Mouse (Mus musculus): Measurements from ENCODE around the gene Rasl10a.
"Not testable (repeated sequence)": the region's sequence is repeated elsewhere in the genome, so short reads cannot be mapped to it uniquely, and the experiment has no call there.

Rasl10a gene

DNA sequence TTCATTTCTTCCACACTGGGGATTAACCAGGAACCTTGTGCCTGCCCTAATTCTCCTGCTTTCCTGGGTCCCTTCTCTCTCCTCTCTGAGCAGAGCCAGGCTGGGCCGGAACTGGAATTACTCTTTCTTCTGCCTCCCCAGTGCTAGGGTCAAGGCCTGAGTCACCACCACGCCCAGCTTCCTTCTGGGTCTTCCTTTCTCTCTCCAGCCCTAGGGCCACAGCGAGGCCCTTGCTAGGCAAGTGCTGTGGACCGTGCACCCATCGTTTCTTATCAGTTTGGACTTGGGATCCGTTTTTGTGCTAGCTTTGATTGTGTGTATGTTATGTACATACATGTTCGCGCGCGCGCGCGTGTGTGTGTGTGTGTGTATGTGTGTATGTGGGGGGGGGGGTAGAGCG lies 3.8 kb upstream of the Rasl10a start:
- no peak for DNase-seq

- DNase-seq, result no peak
These were observed 3.1 kb upstream of the Rasl10a start for GRCm38 (mm10) chr11:5054874-5055273.

- DNase-seq, result no peak
These were observed 1.7 kb upstream of the Rasl10a start for GRCm38 (mm10) chr11:5055945-5056938.

DNA sequence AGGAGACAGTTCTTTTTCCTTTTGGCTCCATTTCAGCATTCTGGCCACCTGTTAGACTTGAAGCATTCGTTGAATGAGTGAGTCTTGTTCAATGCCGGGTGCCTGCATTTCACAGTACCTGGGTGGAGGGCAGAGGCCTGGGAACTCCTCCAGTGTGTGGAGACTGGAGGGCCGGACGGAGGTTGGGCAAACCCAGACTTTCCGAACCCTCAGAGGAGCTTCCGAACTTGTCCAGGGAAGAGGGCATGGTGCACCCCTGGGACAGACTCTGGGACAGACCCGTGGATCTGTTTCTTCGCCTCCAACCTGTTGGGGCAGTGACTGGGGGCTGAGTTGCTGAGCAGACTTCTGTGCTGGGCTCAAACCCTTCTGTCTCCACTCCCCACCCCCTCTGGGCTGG lies 864 bp upstream of the Rasl10a start:
- no peak for DNase-seq

DNA sequence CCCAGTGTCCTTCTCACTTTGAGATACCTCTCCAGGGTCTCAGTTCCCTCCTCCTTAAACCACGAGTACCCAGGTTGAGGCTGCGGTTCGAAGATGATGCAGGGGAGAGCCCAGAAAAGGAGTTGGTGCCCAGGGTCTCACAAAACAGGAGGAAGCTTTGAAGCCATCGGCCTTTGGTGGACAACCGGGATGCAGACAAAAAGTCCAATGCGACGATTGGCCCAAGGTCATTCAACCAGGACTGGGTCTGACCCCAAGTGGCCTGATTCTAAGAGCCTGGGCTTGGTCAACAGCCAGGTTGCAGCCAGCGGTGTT lies 430 bp upstream of the Rasl10a start:
- no peak for DNase-seq

GRCm38 (mm10) chr11:5058783-5059182 lies 855 bp downstream of the Rasl10a start:
- no peak for DNase-seq

DNA sequence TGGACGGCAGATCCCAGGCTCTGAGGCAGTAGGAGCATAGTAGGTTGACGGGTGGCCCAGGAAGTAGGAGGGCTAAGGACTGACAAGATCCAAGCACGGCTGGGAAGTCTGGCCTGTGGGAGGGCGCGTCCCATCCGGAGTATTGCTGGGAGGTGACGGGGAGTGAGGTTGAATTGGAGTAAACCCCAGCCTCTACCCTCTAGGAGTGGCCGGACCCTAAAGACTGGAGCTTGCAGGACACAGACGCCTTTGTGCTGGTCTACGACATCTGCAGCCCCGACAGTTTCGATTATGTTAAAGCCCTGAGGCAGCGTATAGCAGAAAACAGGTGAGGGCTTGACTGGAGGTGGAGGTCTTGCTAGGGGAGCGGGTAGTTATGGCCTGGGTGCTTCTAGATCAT lies 1.3 kb downstream of the Rasl10a start:
- no peak for DNase-seq

- DNase-seq, result no peak
These were observed 1.8 kb downstream of the Rasl10a start for GRCm38 (mm10) chr11:5059704-5060156.

- DNase-seq, result no peak
These were observed 3.0 kb downstream of the Rasl10a start for GRCm38 (mm10) chr11:5060756-5061412.

GRCm38 (mm10) chr11:5061413-5062139 lies 3.6 kb downstream of the Rasl10a start:
- DNase-seq, result peak; percentile 94

GRCm38 (mm10) chr11:5062326-5062725 lies 4.4 kb downstream of the Rasl10a start:
- no peak for DNase-seq

DNA sequence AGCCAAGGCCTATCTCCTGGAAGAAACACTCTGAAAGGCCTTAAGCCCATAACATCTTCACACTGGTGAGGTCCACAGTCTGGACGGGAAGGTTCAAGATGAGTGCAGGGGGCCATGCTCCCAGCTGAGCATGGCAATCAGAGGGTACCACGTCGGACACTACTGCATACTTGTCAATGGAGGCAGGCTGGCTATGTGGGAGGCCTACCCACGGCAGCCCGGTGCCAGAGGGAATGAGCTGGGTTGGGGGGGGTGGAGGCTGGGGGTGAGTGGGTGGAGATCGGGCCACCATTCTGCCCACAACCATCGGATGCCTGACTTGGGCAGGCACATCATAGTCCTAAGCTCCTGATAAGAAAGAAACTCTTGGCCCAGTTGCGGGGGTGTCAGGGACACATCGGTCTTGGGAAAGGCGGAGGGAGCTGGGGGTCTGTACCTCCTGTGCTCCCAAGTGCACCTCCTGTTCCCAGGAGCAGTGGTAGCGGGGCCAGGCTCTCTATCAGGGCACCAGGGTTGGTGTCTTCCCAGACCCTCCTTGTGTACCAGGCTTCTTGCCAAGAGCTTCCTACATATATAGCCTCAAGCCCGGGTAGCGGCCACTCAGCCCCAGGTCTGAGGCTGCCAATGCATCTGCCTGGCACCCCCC lies 5.1 kb downstream of the Rasl10a start:
- no peak for DNase-seq

DNA sequence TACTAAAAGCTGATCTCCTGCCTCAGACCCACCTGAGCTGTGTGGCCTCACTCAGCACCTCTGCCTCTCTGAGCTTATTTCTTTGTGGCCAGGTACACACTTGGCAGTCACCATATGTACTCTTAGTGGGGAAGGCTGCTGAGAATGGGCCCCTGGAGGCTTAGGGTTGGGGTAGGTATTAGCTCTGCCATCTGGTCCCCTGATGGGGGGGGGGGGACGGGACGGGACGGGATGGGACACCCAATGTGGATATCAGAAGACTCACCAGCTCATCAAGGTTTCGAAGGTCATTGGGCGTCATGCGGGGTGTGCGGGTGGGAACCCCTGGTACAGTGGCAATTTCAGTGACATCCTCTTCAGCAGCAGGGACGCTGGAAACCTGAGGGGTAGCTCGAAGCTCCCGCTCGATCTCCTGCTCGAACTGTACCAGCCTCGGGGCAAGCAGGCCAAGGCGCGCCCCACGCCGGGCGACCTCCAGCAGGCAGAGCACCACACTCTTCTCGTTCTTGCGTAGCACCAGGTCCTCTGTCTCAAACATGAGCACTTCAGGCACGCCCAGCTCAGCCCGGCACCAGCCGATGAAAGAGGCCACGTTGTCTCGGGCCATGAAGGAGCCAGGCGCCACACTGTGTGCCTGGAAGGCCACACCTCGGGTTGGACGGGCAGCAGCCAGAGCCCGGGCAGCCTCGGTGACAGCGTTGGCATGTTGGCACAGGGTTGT lies 5.8 kb downstream of the Rasl10a start:
- no peak for DNase-seq

DNA sequence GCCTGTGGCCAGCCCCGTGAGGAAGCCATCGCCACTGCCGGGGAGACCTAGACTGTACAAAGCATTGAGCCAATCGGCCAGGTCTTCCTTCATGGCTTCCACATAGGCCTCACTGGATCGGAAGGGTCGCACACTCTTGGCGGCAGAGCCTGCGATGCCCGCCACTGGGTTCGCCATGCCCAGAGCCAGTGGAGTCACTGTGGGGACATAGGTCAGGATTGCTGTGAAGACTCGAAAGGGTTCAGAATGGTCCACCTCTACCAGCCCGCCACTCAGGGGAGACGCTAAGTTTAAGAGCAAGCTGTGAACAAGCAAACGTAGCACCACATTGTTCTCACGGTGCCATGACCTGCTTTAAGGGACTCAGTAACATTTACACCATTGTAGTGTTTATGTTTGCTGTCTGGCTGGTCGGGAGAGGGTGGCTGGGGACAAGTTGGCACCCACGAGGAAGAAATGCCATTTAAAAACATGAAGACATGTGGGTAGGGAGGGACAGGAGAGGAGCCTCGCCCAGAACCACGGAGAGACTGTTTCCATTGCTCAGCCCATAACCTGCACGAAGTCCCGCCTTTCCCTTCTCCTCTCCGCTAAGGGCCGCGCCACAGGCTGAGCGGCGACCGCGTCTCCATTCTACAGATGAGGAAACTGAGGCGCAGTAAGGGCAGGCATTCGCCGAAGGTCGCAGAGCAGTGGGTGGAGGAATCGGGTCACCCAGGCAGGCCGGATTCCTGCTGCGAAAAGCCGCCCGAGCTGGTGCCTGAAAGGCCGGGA lies 6.5 kb downstream of the Rasl10a start:
- no peak for DNase-seq

GRCm38 (mm10) chr11:5065056-5065821 lies 7.3 kb downstream of the Rasl10a start, which contains the start of gene Gas2l1:
Gene Gas2l1, minus strand, starts transcription at chr11:5065327.
- peak; percentile 95 for DNase-seq

DNA sequence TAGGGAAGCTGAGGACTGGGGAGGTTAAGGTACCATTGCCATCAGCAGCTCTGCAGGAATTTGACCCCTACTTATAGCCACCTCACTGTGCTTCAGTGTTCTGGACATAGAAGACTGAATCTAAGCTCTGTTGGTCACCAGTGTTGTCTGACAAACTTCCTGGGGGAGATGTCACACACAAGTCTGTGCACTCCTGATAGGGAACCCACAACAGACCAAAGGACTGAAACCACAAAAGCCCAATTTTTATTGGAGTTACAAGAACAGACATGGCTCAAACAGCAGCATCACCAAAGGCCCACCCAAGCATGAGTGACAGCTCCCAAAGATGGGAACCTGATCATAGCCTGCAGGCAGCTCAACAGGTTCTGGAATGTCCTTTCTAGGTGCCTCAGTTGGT lies 9.1 kb downstream of the Rasl10a start:
- DNase-seq, result no peak

GRCm38 (mm10) chr11:5068126-5068971 lies 10.4 kb downstream of the Rasl10a start:
- no peak for DNase-seq

- DNase-seq, result no peak
These were observed 17.0 kb downstream of the Rasl10a start for GRCm38 (mm10) chr11:5074882-5075281.

DNA sequence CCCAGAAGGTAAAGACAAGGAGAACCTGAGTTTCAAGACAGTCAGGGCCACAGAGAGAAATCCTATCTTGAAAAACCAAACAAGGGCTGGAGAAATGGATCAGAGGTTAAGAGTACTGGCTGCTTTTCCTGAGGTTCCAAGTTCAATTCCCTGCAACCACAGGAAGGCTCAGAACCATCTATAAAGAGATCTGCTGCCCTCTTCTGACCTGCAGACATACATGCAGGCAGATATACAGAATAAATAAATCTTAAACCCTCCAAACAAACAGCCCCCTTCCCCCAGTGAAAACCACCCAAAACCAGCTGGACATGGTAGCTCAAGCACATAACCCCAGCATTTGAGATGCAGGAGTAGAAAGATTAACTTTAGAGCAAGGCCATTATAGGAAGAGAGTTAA lies 17.8 kb downstream of the Rasl10a start:
- DNase-seq, result no peak

- DNase-seq, result not testable (repeated sequence)
These were observed 18.9 kb downstream of the Rasl10a start for GRCm38 (mm10) chr11:5076843-5077242.

Measured in kidney, adult 18-20 months (tissue).